Mouse (Mus musculus) gastrocnemius, postnatal 25 days (tissue): ENCODE measurements at regions not wholly inside any gene's neighbourhood (a gene's known extent, or its start where the extent isn't known, plus 50 kb on each side); places are given as distances from the start of the nearest gene placed in this dataset.

ENCODE experiments used
- DNase-seq: peaks from one replicate; pipeline ENCODE4 v3.0.0; 2022

GRCm38 (mm10) chr13:43967516-43967915 is 182.9 kb downstream of the Cd83 start:
- peak; percentile 60 for DNase-seq

- no peak for DNase-seq
These were observed 188.3 kb downstream of the Cd83 start for GRCm38 (mm10) chr13:43972906-43973305.

GRCm38 (mm10) chr13:43975281-43975680 is 190.7 kb downstream of the Cd83 start:
- no peak for DNase-seq

- no peak for DNase-seq
These were observed 191.2 kb downstream of the Cd83 start for GRCm38 (mm10) chr13:43975801-43976200.

GRCm38 (mm10) chr13:43976676-43977075 is 192.1 kb downstream of the Cd83 start:
- no peak for DNase-seq

GRCm38 (mm10) chr13:43987338-43987737 is 202.8 kb downstream of the Cd83 start:
- no peak for DNase-seq

GRCm38 (mm10) chr13:43988421-43988820 is 203.8 kb downstream of the Cd83 start:
- no peak for DNase-seq

GRCm38 (mm10) chr13:43990281-43991101 is 205.9 kb downstream of the Cd83 start:
- DNase-seq: no peak

- peak; percentile 45 for DNase-seq
These were observed 207.2 kb downstream of the Cd83 start for GRCm38 (mm10) chr13:43991774-43992173.

GRCm38 (mm10) chr13:43992968-43993367 is 208.4 kb downstream of the Cd83 start:
- DNase-seq: no peak

- no peak for DNase-seq
These were observed 209.8 kb downstream of the Cd83 start for GRCm38 (mm10) chr13:43994361-43994760.

- DNase-seq: no peak
These were observed 211.0 kb downstream of the Cd83 start for GRCm38 (mm10) chr13:43995623-43996022.

- DNase-seq: no peak
These were observed 217.4 kb downstream of the Cd83 start for GRCm38 (mm10) chr13:44001861-44002545.

- no peak for DNase-seq
These were observed 228.3 kb downstream of the Cd83 start for GRCm38 (mm10) chr13:44012868-44013267.

- no peak for DNase-seq
These were observed 234.1 kb downstream of the Cd83 start for GRCm38 (mm10) chr13:44018489-44019303.

GRCm38 (mm10) chr13:44019304-44019583 is 234.7 kb downstream of the Cd83 start:
- no peak for DNase-seq

GRCm38 (mm10) chr13:44020851-44021250 is 236.3 kb downstream of the Cd83 start:
- DNase-seq: no peak

GRCm38 (mm10) chr13:44022106-44022505 is 237.5 kb downstream of the Cd83 start:
- DNase-seq: no peak

GRCm38 (mm10) chr13:44024612-44025011 is 240.0 kb downstream of the Cd83 start:
- DNase-seq: no peak

GRCm38 (mm10) chr13:44026321-44027255 is 242.0 kb downstream of the Cd83 start:
- DNase-seq: no peak

GRCm38 (mm10) chr13:44028081-44028480 is 243.5 kb downstream of the Cd83 start:
- no peak for DNase-seq

GRCm38 (mm10) chr13:44030590-44030989 is 246.0 kb downstream of the Cd83 start:
- no peak for DNase-seq
